Mouse (Mus musculus): Measurements from ENCODE around the gene Pifo. TPM values are rescaled to one million over a fixed set of nuclear protein-coding genes. Genes with fewer than 3 reads are reported as not detected.

Pifo gene
- polyA plus RNA-seq, 1 experiment from 2014 or later, result not detected

DNA sequence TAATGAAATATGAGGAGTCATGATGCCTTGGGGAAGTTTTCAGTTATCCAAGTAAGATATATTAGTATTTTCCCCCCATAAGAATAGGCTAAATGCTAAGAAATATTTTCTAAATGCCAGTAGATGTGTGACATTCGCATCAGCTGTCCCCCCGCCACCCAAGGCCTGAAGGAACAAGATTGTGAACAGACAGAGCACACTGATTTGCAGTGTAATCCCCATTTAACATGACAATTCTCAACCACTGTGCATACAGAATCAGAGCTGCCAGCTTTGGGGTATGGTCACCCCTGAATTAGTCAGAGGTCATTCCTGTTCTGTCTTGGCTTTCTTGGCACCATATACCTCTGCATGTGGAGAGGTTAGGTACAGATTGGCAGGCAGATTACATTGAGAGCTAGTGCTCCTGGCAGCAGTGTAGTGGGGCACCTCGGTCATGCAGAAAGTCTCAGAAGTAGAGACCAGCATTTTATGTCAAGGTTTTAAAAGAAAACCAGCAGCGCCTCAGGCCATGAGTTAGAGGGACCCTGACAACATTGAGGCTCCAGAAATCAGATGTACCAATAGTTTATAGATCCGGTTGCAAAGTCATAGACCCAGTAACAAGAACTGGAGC, 42.5 kb downstream of the Pifo start:
- Histone ChIP-seq H3K4me1 (ENCODE audit: control insufficient read depth, insufficient read depth, low read length) (no peaks in the 10 kb centered on the region), H3K27me3 (ENCODE audit: control insufficient read depth, insufficient read depth, low read length) (no peaks in the 10 kb centered on the region), H3K4me3 (ENCODE audit: low read depth, low read length) (no peak overlapping the region), H3K9me3 (replicated peaks; ENCODE audit: control insufficient read depth, low read length) (no peaks in the 10 kb centered on the region), H3K36me3 (replicated peaks; ENCODE audit: control insufficient read depth, insufficient read depth, low read depth, low read length) (no peaks in the 10 kb centered on the region; the same call in none of the 2 replicates), H3K27ac (replicated peaks; ENCODE audit: low read depth, low read length) (no peak overlapping the region), H3K4me2 (ENCODE audit: low read depth, low read length) (no peak overlapping the region), H3K9ac (replicated peaks; ENCODE audit: low read length) (no peak overlapping the region)
- WGBS, result 79% methylated on average over 5 of the region's 5 CpGs
- ATAC-seq (replicated peaks; ENCODE audit: insufficient number of reproducible peaks, low FRiP score, low TSS enrichment, low read depth) (no peak), DNase-seq (ENCODE audit: low spot score) (no peak)

- 92% methylated on average over 2 of the region's 2 CpGs for WGBS
- H3K4me1 ChIP-seq (ENCODE audit: control insufficient read depth, insufficient read depth, low read length), result no peaks in the 10 kb centered on the region
- H3K27me3 ChIP-seq (ENCODE audit: control insufficient read depth, insufficient read depth, low read length), result no peaks in the 10 kb centered on the region
- no peak overlapping the region for H3K9ac ChIP-seq (replicated peaks; ENCODE audit: low read length)
- no peak overlapping the region for H3K27ac ChIP-seq (replicated peaks; ENCODE audit: low read depth, low read length)
- peak overlapping the region; percentile 82; the same call in 1 of the 2 replicates for H3K4me3 ChIP-seq (ENCODE audit: low read depth, low read length)
- H3K4me2 ChIP-seq (ENCODE audit: low read depth, low read length), result no peak overlapping the region
- H3K36me3 ChIP-seq (replicated peaks; ENCODE audit: control insufficient read depth, insufficient read depth, low read depth, low read length), result 0 out of 2 replicates have a peak, but pooled peaks cover 3% of the 10 kb centered on the region
- ATAC-seq (replicated peaks; ENCODE audit: insufficient number of reproducible peaks, low FRiP score, low TSS enrichment, low read depth), result no peak
- no peaks in the 10 kb centered on the region for H3K9me3 ChIP-seq (replicated peaks; ENCODE audit: control insufficient read depth, low read length)
- peak; percentile 7 for DNase-seq (ENCODE audit: low spot score)
Observed at GRCm38 (mm10) chr3:105960700-105961099, 53.7 kb downstream of the Pifo start.

DNA sequence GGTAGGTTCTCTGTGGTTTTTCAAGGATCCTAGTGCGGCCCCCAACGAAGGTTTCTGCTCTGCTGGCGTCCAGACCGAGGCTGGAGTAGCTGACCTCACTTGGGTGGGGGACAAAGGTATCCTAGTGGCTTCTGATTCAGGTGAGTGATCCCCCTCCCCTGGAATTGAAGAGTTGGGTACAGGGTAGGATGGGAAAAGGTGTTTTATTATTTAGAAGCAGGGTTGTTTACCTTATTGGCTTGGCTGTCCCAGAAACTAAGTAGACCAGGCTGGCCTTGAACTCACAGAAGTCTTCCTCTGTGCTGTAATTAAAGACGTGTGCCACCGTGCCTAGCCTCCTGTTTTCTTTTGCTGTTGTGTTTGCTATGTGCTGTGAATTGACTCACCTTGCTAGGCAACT, 54.4 kb downstream of the Pifo start, which contains the start of gene Atp5f1:
Gene Atp5f1 (minus strand): TSS at position 101 of the 400 bp plus-strand sequence.
- Histone ChIP-seq H3K4me1 (ENCODE audit: control insufficient read depth, insufficient read depth, low read length) (no peaks in the 10 kb centered on the region), H3K9ac (replicated peaks; ENCODE audit: low read length) (peak within 1 kb of the TSS; percentile 81), H3K27ac (replicated peaks; ENCODE audit: low read depth, low read length) (peak within 1 kb of the TSS; percentile 6; the same call in 1 of the 2 replicates), H3K36me3 (replicated peaks; ENCODE audit: control insufficient read depth, insufficient read depth, low read depth, low read length) (0 out of 2 replicates have a peak, but pooled peaks cover 3% of the 10 kb centered on the region), H3K4me2 (ENCODE audit: low read depth, low read length) (peak within 1 kb of the TSS; percentile 65), H3K4me3 (ENCODE audit: low read depth, low read length) (peak within 1 kb of the TSS; percentile 82), H3K9me3 (replicated peaks; ENCODE audit: control insufficient read depth, low read length) (no peaks in the 10 kb centered on the region), H3K27me3 (ENCODE audit: control insufficient read depth, insufficient read depth, low read length) (no peaks in the 10 kb centered on the region)
- WGBS, result 5% methylated on average over 6 of the region's 6 CpGs
- ATAC-seq (replicated peaks; ENCODE audit: insufficient number of reproducible peaks, low FRiP score, low TSS enrichment, low read depth), result peak; percentile 16; the same call in 1 of the 2 replicates
- DNase-seq (ENCODE audit: low spot score), result no peak

GRCm38 (mm10) chr3:105959585-105959984, 54.9 kb downstream of the Pifo start:
- Histone ChIP-seq H3K4me2 (ENCODE audit: low read depth, low read length) (peak overlapping the region; percentile 65), H3K36me3 (replicated peaks; ENCODE audit: control insufficient read depth, insufficient read depth, low read depth, low read length) (0 out of 2 replicates have a peak, but pooled peaks cover 3% of the 10 kb centered on the region), H3K4me3 (ENCODE audit: low read depth, low read length) (peak overlapping the region; percentile 82), H3K9ac (replicated peaks; ENCODE audit: low read length) (peak overlapping the region; percentile 78), H3K27ac (replicated peaks; ENCODE audit: low read depth, low read length) (no peak overlapping the region), H3K27me3 (ENCODE audit: control insufficient read depth, insufficient read depth, low read length) (no peaks in the 10 kb centered on the region), H3K4me1 (ENCODE audit: control insufficient read depth, insufficient read depth, low read length) (no peaks in the 10 kb centered on the region), H3K9me3 (replicated peaks; ENCODE audit: control insufficient read depth, low read length) (no peaks in the 10 kb centered on the region)
- WGBS, result under 1% methylated on average over 26 of the region's 26 CpGs
- ATAC-seq (replicated peaks; ENCODE audit: insufficient number of reproducible peaks, low FRiP score, low TSS enrichment, low read depth) (peak; percentile 71), DNase-seq (ENCODE audit: low spot score) (peak; percentile 34)

- Histone ChIP-seq H3K4me1 (ENCODE audit: control insufficient read depth, insufficient read depth, low read length) (no peaks in the 10 kb centered on the region), H3K4me3 (ENCODE audit: low read depth, low read length) (peak within 1 kb of the TSS; percentile 82), H3K4me2 (ENCODE audit: low read depth, low read length) (peak within 1 kb of the TSS; percentile 65), H3K27ac (replicated peaks; ENCODE audit: low read depth, low read length) (peak within 1 kb of the TSS; percentile 6; the same call in 1 of the 2 replicates), H3K27me3 (ENCODE audit: control insufficient read depth, insufficient read depth, low read length) (no peaks in the 10 kb centered on the region), H3K36me3 (replicated peaks; ENCODE audit: control insufficient read depth, insufficient read depth, low read depth, low read length) (peaks cover 5% of the 10 kb centered on the region; the same call in 1 of the 2 replicates), H3K9me3 (replicated peaks; ENCODE audit: control insufficient read depth, low read length) (no peaks in the 10 kb centered on the region), H3K9ac (replicated peaks; ENCODE audit: low read length) (peak within 1 kb of the TSS; percentile 81)
- ATAC-seq (replicated peaks; ENCODE audit: insufficient number of reproducible peaks, low FRiP score, low TSS enrichment, low read depth), result peak; percentile 96
- WGBS, result under 1% methylated on average over 52 of the region's 52 CpGs
- peak; percentile 99 for DNase-seq (ENCODE audit: low spot score)
Observed at GRCm38 (mm10) chr3:105958974-105959580, 55.4 kb downstream of the Pifo start, which contains the start of gene Wdr77. TSS of gene Wdr77 (plus strand) at chr3:105959369.

- WGBS, result 45% methylated on average over 5 of the region's 5 CpGs
- Histone ChIP-seq H3K36me3 (replicated peaks; ENCODE audit: control insufficient read depth, insufficient read depth, low read depth, low read length) (peaks cover 2% of the 10 kb centered on the region; the same call in 1 of the 2 replicates), H3K4me2 (ENCODE audit: low read depth, low read length) (peak overlapping the region; percentile 56), H3K9me3 (replicated peaks; ENCODE audit: control insufficient read depth, low read length) (no peaks in the 10 kb centered on the region), H3K27ac (replicated peaks; ENCODE audit: low read depth, low read length) (no peak overlapping the region), H3K4me1 (ENCODE audit: control insufficient read depth, insufficient read depth, low read length) (no peaks in the 10 kb centered on the region), H3K9ac (replicated peaks; ENCODE audit: low read length) (peak overlapping the region; percentile 81), H3K27me3 (ENCODE audit: control insufficient read depth, insufficient read depth, low read length) (no peaks in the 10 kb centered on the region), H3K4me3 (ENCODE audit: low read depth, low read length) (peak overlapping the region; percentile 82)
- ATAC-seq (replicated peaks; ENCODE audit: insufficient number of reproducible peaks, low FRiP score, low TSS enrichment, low read depth), result no peak
- DNase-seq (ENCODE audit: low spot score), result peak; percentile 3
Observed at GRCm38 (mm10) chr3:105958204-105958603, 56.2 kb downstream of the Pifo start.

DNA sequence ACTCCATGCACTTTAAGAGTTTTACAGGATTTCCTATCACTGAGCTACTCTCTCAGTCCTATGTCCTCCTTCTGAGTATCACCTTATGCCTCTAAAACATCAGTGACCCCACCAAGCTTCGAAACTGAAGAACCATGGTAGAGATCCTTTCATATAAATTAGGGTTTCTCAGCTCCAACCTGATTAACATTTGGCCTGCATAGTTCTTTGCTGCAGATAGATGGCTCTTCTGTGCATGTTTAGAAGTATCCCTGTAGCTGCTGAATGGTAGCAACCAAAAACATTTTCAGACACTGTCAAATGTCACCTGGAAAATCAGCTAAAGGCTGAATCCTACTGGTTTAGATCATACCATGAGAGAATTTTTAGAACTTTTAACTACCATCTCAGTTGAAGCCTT, 57.2 kb downstream of the Pifo start:
- Histone ChIP-seq H3K36me3 (replicated peaks; ENCODE audit: control insufficient read depth, insufficient read depth, low read depth, low read length) (peaks cover 6% of the 10 kb centered on the region; the same call in 1 of the 2 replicates), H3K27me3 (ENCODE audit: control insufficient read depth, insufficient read depth, low read length) (no peaks in the 10 kb centered on the region)
- WGBS, result 98% methylated on average over 1 of the region's 1 CpGs

GRCm38 (mm10) chr3:105951348-105951747, 63.1 kb downstream of the Pifo start:
- WGBS, result 96% methylated on average over 7 of the region's 7 CpGs
- Histone ChIP-seq H3K4me2 (ENCODE audit: low read depth, low read length) (no peak overlapping the region), H3K9me3 (replicated peaks; ENCODE audit: control insufficient read depth, low read length) (no peaks in the 10 kb centered on the region), H3K4me1 (ENCODE audit: control insufficient read depth, insufficient read depth, low read length) (no peaks in the 10 kb centered on the region), H3K36me3 (replicated peaks; ENCODE audit: control insufficient read depth, insufficient read depth, low read depth, low read length) (peaks cover 6% of the 10 kb centered on the region; the same call in 1 of the 2 replicates), H3K9ac (replicated peaks; ENCODE audit: low read length) (no peak overlapping the region), H3K27me3 (ENCODE audit: control insufficient read depth, insufficient read depth, low read length) (no peaks in the 10 kb centered on the region), H3K4me3 (ENCODE audit: low read depth, low read length) (no peak overlapping the region), H3K27ac (replicated peaks; ENCODE audit: low read depth, low read length) (no peak overlapping the region)
- no peak for DNase-seq (ENCODE audit: low spot score)
- ATAC-seq (replicated peaks; ENCODE audit: insufficient number of reproducible peaks, low FRiP score, low TSS enrichment, low read depth), result no peak

More for the DNA sequence above, 57.2 kb downstream of the Pifo start:
- no peaks in the 10 kb centered on the region for H3K4me1 ChIP-seq (ENCODE audit: control insufficient read depth, insufficient read depth, low read length)
- no peak for ATAC-seq (replicated peaks; ENCODE audit: insufficient number of reproducible peaks, low FRiP score, low TSS enrichment, low read depth)
- no peak overlapping the region for H3K9ac ChIP-seq (replicated peaks; ENCODE audit: low read length)
- H3K27ac ChIP-seq (replicated peaks; ENCODE audit: low read depth, low read length), result no peak overlapping the region
- DNase-seq (ENCODE audit: low spot score), result no peak
- no peaks in the 10 kb centered on the region for H3K9me3 ChIP-seq (replicated peaks; ENCODE audit: control insufficient read depth, low read length)
- H3K4me3 ChIP-seq (ENCODE audit: low read depth, low read length), result no peak overlapping the region
- H3K4me2 ChIP-seq (ENCODE audit: low read depth, low read length), result no peak overlapping the region

Measured in embryonic facial prominence, embryonic 11.5 days (tissue).